Mouse (Mus musculus) kidney, postnatal 25 days (tissue): Measurements from ENCODE around the gene Cnn2.

Source experiments
- DNase-seq, 2 experiments: peaks; one replicate each; pipeline ENCODE4 v3.0.0; 2021; ENCODE audit warnings: mixed read lengths in 2 of 2

The Cnn2 gene

DNA sequence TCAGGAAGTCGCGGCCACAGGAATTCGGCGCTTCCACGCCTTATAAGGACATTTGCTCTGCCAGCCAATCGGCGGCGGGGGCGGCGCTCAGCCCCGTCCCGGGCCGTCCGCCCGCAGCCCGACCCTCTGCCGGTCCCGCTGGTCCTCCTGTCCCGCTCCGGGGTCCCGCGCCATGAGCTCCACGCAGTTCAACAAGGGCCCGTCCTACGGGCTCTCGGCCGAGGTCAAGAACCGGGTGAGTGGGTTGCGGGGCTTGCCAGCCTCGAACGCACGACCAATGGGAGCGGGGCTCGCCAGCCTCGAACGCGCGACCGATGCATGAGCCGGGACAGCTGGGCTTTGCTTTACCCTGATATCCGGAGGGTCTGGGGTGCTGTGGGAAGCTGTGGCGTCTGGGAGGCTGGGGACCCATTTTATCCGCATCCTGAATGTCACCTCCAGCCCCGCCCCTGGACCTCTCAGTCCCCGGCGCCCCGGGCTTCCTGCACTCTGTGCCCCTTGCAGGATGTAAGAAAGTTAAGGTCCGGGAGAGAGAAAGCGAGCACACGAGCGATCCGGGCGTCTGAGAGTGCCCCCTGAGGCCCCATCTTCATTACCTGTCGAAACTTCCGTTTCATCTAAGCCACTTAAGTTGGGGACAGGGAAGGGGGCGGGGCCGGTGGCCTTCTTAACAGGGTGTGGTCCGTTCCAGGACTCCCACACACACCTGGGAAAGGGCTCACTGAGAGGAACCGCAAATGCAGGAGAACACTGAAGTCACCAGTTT is at the start of gene Cnn2:
TSS of gene Cnn2 (plus strand) at position 79 of the 766 bp plus-strand sequence.
- peak; percentile 68 to 85 for DNase-seq

DNA sequence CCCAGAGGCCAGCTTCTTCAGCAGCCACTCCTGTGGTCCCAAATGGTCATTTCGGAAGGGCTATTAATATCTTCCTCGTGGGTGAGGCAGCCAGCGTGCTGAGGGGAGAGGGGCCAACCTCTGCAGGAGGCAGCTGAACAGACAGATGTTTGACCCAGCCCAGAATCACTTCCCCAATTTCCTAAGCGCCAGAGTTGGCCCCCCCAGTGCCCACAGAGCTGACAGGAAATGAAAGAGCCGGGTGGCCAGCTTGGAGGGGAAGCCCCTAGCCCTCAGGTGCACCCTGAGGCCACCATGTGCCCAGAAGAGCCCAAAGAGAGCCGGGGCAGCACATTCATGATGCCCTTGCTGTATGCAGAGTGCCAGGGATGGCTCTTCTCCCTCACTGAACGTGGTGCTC is 47.6 kb upstream of the Cnn2 start:
- no peak for DNase-seq

DNA sequence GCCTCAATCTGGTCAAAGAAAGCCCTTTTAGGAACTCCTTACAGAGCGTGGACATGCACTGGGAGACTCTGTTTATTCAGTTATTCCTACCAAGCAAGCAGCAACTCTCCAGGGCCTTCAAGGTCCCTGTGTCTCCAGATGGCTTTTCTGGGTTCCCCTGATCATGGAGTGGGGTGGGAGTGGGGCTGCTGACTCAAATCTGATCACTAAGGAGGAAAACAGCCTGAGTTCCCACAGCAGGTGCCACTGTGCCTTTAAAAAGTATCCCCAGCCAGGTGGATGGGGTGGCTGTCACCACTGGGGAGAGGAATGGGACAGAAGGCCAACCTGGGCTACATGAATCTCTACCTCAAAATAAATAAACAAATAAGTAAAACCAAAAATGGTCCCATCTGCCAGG is 45.4 kb upstream of the Cnn2 start:
- DNase-seq, result no peak

DNA sequence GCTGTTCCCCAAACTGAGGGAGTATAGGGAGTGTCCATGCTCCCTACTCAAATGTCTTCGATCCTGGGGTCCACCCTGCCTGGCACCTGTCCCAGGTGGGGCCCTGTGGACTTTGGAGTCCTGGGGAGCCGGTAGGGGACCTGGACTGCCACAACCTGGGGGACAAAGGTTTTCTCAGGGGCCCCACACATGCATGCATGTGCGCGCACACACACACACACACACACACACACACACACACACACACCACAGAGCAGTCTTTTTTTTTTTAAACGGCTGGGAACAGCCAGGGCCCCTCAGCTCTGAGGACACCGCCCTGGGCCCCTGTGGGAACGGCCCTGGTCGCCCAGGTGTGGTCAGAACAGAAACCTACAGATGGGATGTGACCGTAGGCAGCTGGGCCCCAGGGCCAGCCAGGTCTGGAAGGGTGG is 44.9 kb upstream of the Cnn2 start:
- DNase-seq, result no peak

DNA sequence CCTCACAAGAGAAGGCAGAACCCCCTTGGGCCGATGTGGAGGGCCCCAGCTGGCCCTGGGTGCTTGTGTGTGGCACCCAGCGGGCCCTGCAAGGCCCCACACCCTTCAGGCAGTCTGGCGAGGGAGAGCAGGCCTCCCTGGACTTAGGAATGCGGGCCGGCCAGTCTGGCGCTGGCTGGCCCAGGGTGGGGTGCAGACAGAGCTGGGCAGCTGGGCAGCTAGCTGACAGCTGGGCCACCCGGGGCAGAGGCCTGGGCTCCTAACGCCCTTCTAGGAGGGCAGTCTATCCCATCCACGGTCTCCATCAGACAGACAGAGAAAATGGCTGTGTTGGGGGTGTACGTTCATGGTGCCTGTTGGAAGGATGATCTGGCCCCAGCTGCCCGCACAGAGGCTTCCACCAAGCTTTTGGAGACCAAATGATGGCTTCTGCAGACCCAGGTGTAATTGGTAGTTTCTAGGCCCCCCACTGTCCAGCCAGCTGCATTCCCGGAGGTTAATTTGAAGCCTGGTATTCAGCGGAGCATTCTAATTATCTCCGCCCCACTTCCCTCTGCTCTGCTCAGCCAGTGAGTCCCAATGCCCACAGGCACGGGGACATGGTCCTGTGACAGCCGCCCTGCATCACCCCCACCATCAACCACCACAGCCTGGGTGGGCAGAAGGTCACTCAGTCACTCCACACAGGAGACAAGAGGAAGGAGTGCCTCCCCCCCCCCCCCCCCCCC is 42.7 kb upstream of the Cnn2 start:
- DNase-seq, result peak; percentile 64 to 91

DNA sequence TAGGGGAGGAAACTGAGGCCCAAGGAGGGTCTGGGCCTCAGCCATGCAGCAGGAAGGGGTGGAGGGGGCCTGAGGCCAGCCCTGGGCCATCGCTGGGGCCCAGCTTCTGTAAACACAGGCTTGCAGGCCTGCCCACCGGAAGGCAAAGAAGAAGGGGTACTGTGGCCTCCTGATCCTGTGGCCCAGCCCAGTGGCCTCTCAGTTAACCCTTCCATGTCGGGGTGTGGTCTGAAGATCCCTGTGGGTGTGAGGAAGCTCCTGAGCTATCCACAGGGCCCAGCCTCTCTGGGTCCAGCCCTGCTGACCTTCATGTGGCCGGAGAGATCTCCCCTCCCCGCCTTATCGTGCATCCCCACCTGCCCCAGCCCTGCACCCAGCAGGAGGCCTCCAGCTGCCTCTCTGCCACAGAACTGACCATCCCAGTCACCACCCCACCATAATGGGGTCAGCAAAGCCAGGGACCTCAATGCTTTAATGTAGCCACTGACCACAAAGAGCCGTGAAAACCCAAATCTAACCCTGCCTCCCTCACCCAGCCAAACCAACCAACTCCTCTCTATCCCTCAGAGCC is 41.5 kb upstream of the Cnn2 start:
- no peak for DNase-seq

DNA sequence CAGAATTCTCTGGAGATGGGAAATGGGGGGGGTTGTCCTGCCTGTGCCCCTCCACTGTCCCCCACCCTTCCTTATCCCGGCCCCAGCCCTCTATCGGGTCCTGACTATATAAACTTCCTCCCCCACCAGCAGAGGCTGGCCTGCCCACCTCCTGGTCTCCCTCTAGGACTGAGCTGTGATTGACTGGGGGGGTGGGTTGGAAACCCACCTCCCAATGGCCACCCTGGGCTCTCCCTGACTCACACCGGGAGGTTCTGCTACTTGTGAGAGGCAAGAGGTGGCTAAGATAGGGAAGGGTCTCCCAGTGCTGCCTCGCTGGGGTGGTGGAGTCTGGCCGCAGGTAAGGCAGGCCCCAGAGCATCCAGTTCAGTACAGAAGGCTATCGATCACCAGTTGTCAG is 40.9 kb upstream of the Cnn2 start:
- no peak for DNase-seq

DNA sequence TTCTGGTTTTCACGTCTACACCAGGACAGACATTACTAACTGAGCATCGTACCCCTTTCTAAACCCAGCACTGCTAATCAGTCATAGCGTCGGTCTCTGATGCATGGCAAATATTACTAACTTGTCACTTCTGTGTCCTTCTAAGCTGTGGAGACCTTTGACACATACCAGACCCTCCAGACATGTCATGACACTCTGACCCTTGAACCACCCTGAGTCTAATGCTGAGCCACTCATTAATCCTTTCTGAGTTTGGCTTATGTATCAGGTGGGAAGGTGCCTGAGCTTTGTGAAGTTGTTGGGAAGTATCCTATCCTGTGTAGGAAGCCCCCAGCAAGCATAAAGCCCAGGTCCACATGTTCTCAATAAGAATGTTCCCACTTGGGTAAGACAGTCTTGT is 38.5 kb upstream of the Cnn2 start:
- peak in 1 of 2 experiments; percentile 24 for DNase-seq

DNA sequence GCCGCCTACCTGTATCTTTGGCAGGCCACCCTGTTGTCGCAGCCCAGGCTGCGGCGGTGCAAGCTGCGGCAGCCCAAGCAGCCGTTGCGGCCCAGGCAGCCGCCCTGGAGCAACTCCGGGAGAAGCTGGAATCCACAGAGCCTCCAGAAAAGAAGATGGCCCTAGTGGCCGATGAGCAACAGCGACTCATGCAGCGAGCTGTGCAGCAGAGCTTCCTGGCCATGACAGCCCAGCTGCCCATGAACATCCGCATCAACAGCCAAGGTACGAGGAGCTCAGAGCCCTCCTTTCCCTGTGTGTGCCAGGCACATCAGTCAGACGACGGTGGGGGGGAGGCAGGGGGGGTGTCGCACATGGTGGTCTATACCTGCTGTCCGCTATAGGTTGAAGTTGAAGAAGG is 37.7 kb upstream of the Cnn2 start:
- DNase-seq, result no peak

DNA sequence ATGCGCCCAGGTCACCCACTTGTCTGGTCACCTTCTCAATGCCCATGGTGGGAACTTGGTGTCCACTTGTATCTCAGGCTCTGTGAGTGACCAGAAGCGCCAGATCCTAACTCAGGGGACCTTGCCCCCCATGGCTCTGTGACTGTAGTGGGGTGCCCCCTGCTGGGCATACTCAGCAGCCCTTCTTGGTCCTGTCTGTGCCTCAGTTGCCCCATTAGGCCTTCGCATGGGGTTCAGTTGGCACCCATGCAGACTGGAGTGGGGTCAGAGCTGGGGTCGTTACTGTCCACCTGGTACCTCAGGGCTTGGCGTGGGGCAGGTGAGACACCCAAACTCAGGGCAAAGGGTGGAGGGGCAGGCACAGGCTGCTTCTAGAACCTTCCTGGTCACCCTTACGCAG is 34.4 kb upstream of the Cnn2 start:
- DNase-seq, result peak in 1 of 2 experiments; percentile 73

DNA sequence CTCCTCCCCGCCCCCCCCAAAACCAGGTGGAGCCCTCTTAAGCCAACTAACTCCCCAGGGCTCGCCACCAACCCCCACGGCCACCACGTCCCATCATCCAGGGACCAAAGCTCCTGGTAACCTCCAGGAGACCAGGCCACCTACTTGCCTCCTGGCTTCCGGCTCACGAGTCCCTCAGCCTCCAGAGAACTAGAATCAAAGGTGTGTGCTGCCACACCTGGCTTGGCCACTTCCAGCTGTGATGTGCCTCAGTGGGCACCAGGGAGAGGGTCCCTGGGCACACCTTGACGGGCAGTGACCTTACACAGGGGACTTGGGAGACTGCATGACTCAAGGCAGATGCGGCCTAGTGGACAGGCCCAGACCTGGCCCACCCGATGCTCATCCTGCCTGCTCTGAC is 32.7 kb upstream of the Cnn2 start:
- DNase-seq, result no peak

DNA sequence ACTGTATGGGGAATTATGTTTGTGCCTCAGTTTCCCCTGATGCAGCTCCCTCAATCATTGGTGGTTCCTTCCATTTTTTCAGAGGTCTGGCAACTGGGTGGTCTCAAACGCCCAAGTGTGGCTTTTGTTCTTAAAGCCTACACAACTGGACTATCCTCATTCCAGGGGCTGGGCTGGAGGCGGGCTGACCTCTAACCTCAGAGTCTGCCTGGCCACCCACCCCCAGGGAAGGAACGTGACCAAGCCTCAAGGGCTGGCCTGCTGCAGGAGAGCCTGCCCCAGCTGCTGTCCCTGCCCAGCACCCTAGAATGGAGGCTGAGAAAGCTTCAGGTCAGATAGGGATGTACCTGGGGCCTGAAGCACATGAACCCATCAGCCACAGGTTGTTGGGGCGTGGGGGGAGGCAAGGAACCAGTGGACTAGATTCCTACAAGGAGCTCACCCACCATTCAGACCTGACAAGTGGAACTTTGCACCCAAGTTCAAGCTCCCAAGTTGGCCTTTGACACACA is 31.7 kb upstream of the Cnn2 start:
- no peak for DNase-seq

DNA sequence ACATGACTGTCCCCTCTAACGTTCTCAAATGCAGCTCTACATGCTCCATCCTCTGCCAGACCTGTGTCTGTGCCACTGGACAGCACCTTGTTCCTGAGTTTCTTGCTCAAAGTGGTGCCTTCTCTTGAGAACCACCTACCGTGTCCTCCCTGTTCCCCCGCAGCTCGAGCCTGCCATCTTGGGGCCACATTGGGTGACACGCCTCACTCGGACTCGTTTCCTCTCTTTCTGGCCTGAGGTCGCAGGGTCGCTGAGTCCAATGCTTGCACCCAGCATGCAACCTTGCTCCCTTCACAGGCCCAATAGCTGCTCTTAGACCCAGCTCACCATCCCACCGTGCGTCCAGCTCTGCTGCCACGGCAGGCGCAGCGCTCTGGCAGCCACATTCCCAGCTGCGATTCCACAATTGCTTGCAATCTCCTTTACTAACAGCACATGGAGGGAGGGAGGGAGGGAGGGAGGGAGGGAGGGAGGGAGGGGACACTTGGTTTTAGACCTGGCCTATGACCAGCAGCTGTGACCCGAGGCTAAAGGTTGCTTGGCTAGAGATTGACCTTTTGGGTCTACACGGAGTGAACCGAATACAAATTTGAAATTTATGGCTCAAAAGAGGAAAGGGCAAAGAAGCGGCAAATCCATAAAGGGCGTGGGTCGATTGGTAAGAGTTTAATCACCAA is 30.1 kb upstream of the Cnn2 start:
- DNase-seq, result peak; percentile 89 to 93

DNA sequence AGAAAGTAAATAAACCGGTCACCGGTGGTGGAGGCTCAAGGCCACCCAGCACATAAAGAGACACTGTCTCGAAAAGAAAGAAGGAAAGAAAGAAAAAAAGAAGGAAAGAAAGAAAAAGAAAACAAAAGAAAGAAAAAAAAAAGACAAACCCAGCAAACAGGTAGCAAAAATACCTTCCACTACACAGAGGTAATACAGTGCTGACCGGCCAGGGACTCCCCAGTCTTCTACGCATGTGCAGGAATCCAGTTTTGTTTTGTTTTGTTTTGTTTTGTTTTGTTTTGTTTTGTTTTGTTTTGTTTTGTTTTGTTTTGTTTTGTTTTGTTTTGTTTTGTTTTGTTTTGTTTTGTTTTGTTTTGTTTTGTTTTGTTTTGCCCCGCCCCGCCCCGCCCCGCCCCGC is 29.0 kb upstream of the Cnn2 start:
- DNase-seq, result peak in 1 of 2 experiments; percentile 77

DNA sequence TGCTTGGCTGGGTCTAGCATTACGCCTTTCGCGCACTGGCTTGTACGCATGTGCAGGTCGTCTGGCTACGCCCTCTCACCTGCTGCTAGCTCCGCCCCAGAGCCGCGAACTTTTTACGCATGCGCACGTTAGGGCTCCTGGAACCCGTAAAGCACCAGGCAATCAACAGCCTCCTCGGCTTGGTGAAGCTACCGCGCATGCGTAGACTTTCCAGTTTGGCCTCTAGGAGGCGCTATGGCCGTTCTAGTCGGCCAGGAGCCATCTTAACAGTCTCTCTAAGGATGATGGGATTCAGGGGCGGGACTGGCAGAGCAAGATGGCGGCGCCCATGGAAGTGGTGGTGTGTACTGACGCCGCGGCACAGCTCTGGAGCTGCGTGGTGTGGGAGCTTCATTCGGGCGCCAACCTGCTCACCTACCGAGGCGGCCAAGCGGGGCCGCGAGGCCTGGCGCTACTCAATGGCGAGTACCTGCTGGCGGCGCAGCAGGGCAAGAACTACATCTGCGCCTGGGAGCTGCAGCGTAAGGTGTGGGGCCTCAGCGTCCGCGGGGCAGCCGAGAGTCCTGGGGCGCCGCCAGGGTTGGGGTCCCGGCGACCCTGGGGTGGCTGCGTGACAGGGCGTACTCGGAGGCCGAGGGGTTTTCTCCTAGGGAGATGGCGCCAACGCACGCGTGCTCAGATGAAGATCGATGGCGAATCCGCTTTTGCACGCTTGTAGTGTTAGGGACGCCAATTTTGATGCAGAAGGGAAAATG is 28.4 kb upstream of the Cnn2 start, which contains the start of gene Wdr18:
TSS of gene Wdr18 (plus strand) at position 306 of the 755 bp plus-strand sequence.
- peak; percentile 98 to 99 for DNase-seq

DNA sequence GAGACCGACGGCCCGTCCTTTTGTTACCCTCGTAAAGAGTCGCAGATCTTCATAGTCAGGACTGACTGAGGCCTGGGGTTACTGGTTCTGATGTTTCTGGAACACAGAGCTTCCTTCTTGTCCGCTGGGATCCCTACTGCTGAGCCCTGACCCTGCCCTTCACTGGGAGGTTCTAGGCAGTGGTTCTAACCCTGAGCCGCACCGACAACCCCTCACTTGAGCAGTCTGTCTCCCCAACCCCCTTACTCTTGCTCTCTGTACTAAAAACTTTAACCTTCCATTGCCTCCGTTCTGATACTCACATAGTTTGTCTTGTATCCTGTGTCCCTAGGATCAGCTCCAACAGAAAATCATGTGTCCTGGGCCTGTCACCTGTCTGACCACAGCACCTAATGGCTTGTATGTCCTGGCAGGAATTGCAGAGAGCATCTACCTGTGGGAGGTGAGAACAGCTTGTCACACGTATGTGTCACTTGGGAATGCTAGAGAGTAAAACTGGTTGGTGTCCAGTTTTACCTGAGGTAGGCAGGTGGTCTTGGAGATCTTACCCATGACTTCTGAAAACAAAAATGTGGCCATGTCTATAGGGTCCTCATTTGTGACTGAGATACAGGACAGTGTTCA is 27.6 kb upstream of the Cnn2 start:
- no peak for DNase-seq

DNA sequence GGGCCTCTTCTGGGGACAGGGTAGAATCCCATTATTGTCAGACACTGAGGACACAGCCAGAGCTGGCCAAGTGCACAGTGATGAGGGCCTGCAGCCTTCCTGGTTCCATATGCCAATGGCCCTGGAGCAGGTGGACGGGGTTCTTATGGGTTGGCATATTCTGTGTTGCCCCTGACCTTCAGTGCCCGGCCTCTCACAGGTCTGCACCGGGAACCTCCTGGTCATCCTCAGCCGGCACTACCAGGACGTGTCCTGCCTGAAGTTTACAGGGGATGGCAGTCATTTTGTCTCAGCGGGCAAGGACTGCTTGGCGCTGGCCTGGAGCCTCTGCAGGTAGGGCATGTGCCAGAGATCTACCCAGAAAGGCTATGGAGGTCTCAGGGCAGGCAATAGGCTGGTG is 23.7 kb upstream of the Cnn2 start:
- DNase-seq, result no peak

DNA sequence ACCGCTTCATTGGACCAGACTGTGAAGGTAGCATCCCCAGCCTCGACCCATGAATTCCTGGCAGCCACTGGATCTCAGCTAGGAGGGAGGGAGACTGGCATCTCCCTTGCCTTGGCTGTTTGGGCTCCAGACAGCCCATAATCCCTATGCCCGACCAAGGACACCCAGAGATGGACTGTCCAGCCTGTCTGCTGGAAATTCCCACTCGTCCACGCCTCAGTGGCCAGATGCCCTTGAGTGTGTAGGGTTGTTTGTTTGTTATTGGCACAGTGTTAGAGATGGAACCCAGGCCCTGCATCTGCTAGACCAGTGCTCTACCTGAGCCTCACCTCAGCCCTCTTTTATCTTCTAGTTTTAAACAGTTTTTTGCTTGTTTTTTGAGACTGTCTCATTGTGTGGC is 23.1 kb upstream of the Cnn2 start:
- no peak for DNase-seq

DNA sequence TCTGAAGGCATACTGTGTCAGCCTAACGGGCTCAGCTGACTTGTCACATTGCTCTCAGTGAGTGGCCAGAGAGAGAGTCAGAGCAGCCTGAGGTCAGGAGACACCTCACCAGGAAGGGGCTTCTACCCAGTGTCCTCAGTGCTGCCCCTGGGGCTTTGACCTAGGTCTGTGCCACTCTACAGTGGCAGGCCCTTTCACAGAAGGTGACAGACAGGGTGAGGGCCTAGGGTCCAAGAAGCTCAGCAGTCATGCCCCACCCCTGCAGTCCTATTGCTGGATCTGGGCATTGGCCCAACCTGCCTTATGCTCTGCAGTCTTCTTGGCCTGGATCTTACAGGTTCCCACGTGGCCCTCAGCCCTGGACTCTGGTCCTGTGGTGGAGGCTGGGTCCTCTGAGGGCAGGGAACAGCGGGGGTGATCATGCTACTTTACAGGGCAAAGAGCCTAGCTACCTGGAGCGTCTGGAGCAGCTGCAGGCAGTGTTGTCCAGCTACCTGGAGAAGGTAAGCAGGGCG is 21.4 kb upstream of the Cnn2 start:
- peak; percentile 88 to 97 for DNase-seq

DNA sequence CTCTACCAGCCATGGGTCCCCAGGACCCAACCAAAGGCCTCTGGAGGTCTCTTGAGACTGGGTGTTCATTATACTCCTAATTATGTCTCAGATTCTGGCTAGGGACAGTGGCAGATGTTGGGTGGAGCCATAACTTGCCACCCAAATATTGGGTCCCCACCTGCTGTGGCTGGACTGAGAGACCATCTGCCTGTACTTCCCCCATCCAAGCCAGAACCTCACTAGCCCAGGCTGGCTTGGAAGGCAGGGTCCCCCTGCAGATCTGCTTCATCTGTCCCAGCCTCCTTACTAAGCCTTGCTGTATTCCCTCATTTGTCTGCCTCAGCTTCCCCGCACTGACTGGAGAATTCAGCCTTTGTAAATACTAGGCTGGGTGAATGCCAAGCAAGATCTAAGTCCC is 20.2 kb upstream of the Cnn2 start:
- no peak for DNase-seq

DNA sequence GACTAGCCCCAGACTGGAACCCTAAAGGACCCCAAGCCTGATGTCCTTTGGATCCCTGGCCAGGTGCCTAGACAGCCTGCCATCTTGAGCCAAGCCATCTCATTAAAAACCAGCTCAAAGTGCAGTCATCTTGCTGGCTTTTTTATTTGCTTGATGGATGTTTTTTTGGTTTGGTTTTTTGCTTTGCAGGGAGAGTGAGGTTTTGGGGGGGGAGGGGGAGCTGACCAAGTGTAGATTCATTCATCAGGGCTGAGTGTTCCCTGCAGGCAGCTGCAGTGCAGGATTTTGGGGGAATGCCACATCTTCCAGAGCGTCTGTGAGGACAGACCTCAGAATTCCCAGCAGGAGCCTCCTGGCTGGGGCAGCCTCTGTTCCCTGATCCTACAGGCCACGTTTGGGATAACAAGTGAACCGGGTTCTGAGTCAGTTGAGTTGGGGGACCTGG is 19.2 kb upstream of the Cnn2 start:
- peak; percentile 76 to 81 for DNase-seq
